In genomic region chr9:107587833-107588639, GRCm38 (mm10) we compare ENCODE assay signal across 8 mouse cellular contexts. TPM values are rescaled to one million over a fixed set of nuclear protein-coding genes. Genes with fewer than 3 reads are reported as not detected.
DNase-seq lines count a peak whose midpoint lies in the region; ATAC-seq and TF ChIP-seq lines count a peak whose summit lies in the region.

No protein-coding gene starts in this region.

- H3K79me2 ChIP-seq in heart, adult 2 months (replicated peaks; ENCODE audit: control insufficient read depth, insufficient read depth, low read length), result no peaks in the 10 kb centered on the region

- no peaks in the 10 kb centered on the region for H3K27me3 ChIP-seq in heart, adult 2 months (ENCODE audit: control insufficient read depth, insufficient read depth, low read length)
- no peaks in the 10 kb centered on the region for H3K27me3 ChIP-seq in G1E (ENCODE audit: insufficient read depth, low read length)
- H3K27me3 ChIP-seq in erythroblast, embryonic 14.5 days (ENCODE audit: control insufficient read depth), result no peaks in the 10 kb centered on the region; the same call in 1 of the 2 replicates
- no peaks in the 10 kb centered on the region for H3K27me3 ChIP-seq in intestine, embryonic 16.5 days (replicated peaks; ENCODE audit: control insufficient read depth, insufficient read depth, low read length)

- TF ChIP-seq CTCF in heart, adult 2 months (IDR thresholded peaks at IDR 0.05), result no peak
- no peak for TF ChIP-seq CTCF in G1E (IDR thresholded peaks at IDR 0.05; ENCODE audit: low read depth, low read length)

- H3K9me3 ChIP-seq in G1E (replicated peaks), result no peaks in the 10 kb centered on the region
- H3K9me3 ChIP-seq in erythroblast, embryonic 14.5 days (ENCODE audit: control insufficient read depth, low read length), result no peaks in the 10 kb centered on the region
- no peaks in the 10 kb centered on the region for H3K9me3 ChIP-seq in intestine, embryonic 16.5 days (ENCODE audit: control insufficient read depth, low read length)

- 1% methylated on average over 33 of the region's 33 CpGs for WGBS in heart, adult 2 months
- 2% methylated on average over 33 of the region's 33 CpGs for WGBS in intestine, embryonic 16.5 days

- DNase-seq in heart, adult 2 months, result no peak
- DNase-seq in heart, adult 8-10 months (ENCODE audit: low spot score), result no peak
- no peak for DNase-seq in G1E (ENCODE audit: low spot score)
- peak; percentile 66 for DNase-seq in lung, postnatal 10 days
- peak; percentile 57 for DNase-seq in yolk sac, embryonic 10.5 days (ENCODE audit: low spot score)
- no peak for DNase-seq in left cerebral cortex, adult 11 months (ENCODE audit: low spot score)

- peak overlapping the region; percentile 64 for H3K9ac ChIP-seq in heart, adult 2 months (ENCODE audit: low read depth, low read length)
- H3K9ac ChIP-seq in intestine, embryonic 16.5 days (ENCODE audit: low read depth, low read length), result peak overlapping the region; percentile 83

- peak overlapping the region; percentile 74 for H3K4me2 ChIP-seq in intestine, embryonic 16.5 days (ENCODE audit: low read depth, low read length)

- no peak for TF ChIP-seq POLR2A in heart, adult 2 months (IDR thresholded peaks at IDR 0.05; ENCODE audit: insufficient read depth, low read depth, low read length)

- peak overlapping the region; percentile 79 for H3K27ac ChIP-seq in heart, adult 2 months
- peak overlapping the region; percentile 82 for H3K27ac ChIP-seq in intestine, embryonic 16.5 days (ENCODE audit: low read length)

- no peak for TF ChIP-seq EP300 in heart, adult 2 months (IDR thresholded peaks at IDR 0.05; ENCODE audit: insufficient read depth, low read depth, low read length)

- intact Hi-C loops in heart, adult 2 months (cut with DNase I), result no loop called here

- no peaks in the 10 kb centered on the region for H3K36me3 ChIP-seq in heart, adult 2 months (ENCODE audit: control insufficient read depth, insufficient read depth, low read length)
- peaks cover 74% of the 10 kb centered on the region for H3K36me3 ChIP-seq in G1E (replicated peaks)
- peaks cover 82% of the 10 kb centered on the region for H3K36me3 ChIP-seq in erythroblast, embryonic 14.5 days (ENCODE audit: control insufficient read depth)
- peaks cover 15% of the 10 kb centered on the region for H3K36me3 ChIP-seq in intestine, embryonic 16.5 days (ENCODE audit: control insufficient read depth, insufficient read depth, low read length)

- H3K4me1 ChIP-seq in heart, adult 2 months (ENCODE audit: control insufficient read depth, insufficient read depth, low read length), result no peaks in the 10 kb centered on the region; the same call in 1 of the 2 replicates
- H3K4me1 ChIP-seq in G1E (ENCODE audit: insufficient read depth, low read depth, low read length), result peaks cover 81% of the 10 kb centered on the region
- peaks cover 81% of the 10 kb centered on the region for H3K4me1 ChIP-seq in erythroblast, embryonic 14.5 days (ENCODE audit: control insufficient read depth)
- peaks cover 31% of the 10 kb centered on the region for H3K4me1 ChIP-seq in intestine, embryonic 16.5 days (ENCODE audit: control insufficient read depth, insufficient read depth, low read length)

- no peak for ATAC-seq in G1E (ENCODE audit: extremely low read depth, insufficient number of reproducible peaks, low FRiP score, poor library complexity, severe bottlenecking)
- no peak for ATAC-seq in intestine, embryonic 16.5 days

- peak overlapping the region; percentile 84 for H3K4me3 ChIP-seq in heart, adult 2 months
- H3K4me3 ChIP-seq in G1E (ENCODE audit: low read depth, low read length), result peak overlapping the region; percentile 80
- peak overlapping the region; percentile 78 for H3K4me3 ChIP-seq in erythroblast, embryonic 14.5 days (replicated peaks)
- H3K4me3 ChIP-seq in intestine, embryonic 16.5 days (ENCODE audit: low read length), result peak overlapping the region; percentile 82

RNA-seq across cellular contexts. Expression of gene Ifrd2, which starts 0.6 kb away (rescaled TPM):
- total RNA-seq in heart, adult 2 months (2021), result 10 to 100 TPM; 39.9 to 51.4 TPM
- polyA plus RNA-seq in heart, adult 2 months (2012; rRNA removed), result 43.7 and 54.5 TPM in 2 replicates
- total RNA-seq in heart, adult 8-10 months (2022), result 10 to 100 TPM; 43.7 to 58.2 (median 47.5) TPM
- total RNA-seq in G1E (2014; fragmentation: Nextera tagmentation) (178 and 183 TPM in 2 replicates), G1E (2017) (76.0 and 76.7 TPM in 2 replicates)
- 153 and 156 TPM in 2 replicates for polyA plus RNA-seq in G1E (2012)
- polyA plus RNA-seq in erythroblast, embryonic 14.5 days (2012), result 79.9 and 91.3 TPM in 2 replicates
- polyA plus RNA-seq in intestine, embryonic 16.5 days (2015; fragmentation: Nextera tagmentation; extraction: Ambion mirVana), result 79.0 and 89.6 TPM in 2 replicates

RNA-seq across cellular contexts. Expression of gene Hyal3, which starts 7.4 kb away (rescaled TPM):
- under 1 TPM; 0.29 to 0.34 TPM for total RNA-seq in heart, adult 2 months (2021)
- polyA plus RNA-seq in heart, adult 2 months (2012; rRNA removed), result 0.26 and 0.31 TPM in 2 replicates
- total RNA-seq in heart, adult 8-10 months (2022), result under 1 TPM; 0.20 to 0.72 (median 0.25) TPM
- total RNA-seq in G1E (2014; fragmentation: Nextera tagmentation) (4.6 and 7.7 TPM in 2 replicates), G1E (2017) (1.1 and 1.4 TPM in 2 replicates)
- polyA plus RNA-seq in G1E (2012), result 0.29 and 0.53 TPM in 2 replicates
- polyA plus RNA-seq in erythroblast, embryonic 14.5 days (2012), result 0.34 TPM in 1 of 2 replicates, not detected in the other
- 0.66 and 0.68 TPM in 2 replicates for polyA plus RNA-seq in intestine, embryonic 16.5 days (2015; fragmentation: Nextera tagmentation; extraction: Ambion mirVana)

RNA-seq across cellular contexts. Expression of gene Naa80, which starts 9.3 kb away (rescaled TPM):
- total RNA-seq in heart, adult 2 months (2021), result 10 to 100 TPM; 14.9 to 17.4 TPM
- polyA plus RNA-seq in heart, adult 2 months (2012; rRNA removed), result 30.0 and 45.4 TPM in 2 replicates
- total RNA-seq in heart, adult 8-10 months (2022), result 10 to 100 TPM; 18.8 to 24.3 (median 21.1) TPM
- 17.1 and 17.4 TPM in 2 replicates for total RNA-seq in G1E (2014; fragmentation: Nextera tagmentation)
- 13.1 and 14.6 TPM in 2 replicates for total RNA-seq in G1E (2017)
- 53.5 and 53.8 TPM in 2 replicates for polyA plus RNA-seq in G1E (2012)
- polyA plus RNA-seq in erythroblast, embryonic 14.5 days (2012), result 10.1 and 11.4 TPM in 2 replicates
- 19.2 and 20.2 TPM in 2 replicates for polyA plus RNA-seq in intestine, embryonic 16.5 days (2015; fragmentation: Nextera tagmentation; extraction: Ambion mirVana)

RNA-seq across cellular contexts. Expression of gene Hyal1, which starts 11.3 kb away (rescaled TPM):
- total RNA-seq in heart, adult 2 months (2021), result 1 to 10 TPM; 5.1 to 5.9 TPM
- polyA plus RNA-seq in heart, adult 2 months (2012; rRNA removed), result 6.9 and 8.2 TPM in 2 replicates
- total RNA-seq in heart, adult 8-10 months (2022), result 1 to 10 TPM; 4.6 to 6.6 (median 5.1) TPM
- total RNA-seq in G1E (2014; fragmentation: Nextera tagmentation), result 6.6 and 7.3 TPM in 2 replicates
- 1.9 and 2.3 TPM in 2 replicates for total RNA-seq in G1E (2017)
- 1.4 and 2.2 TPM in 2 replicates for polyA plus RNA-seq in G1E (2012)
- polyA plus RNA-seq in erythroblast, embryonic 14.5 days (2012), result 0.53 and 0.54 TPM in 2 replicates
- polyA plus RNA-seq in intestine, embryonic 16.5 days (2015; fragmentation: Nextera tagmentation; extraction: Ambion mirVana), result 5.8 and 5.9 TPM in 2 replicates

RNA-seq across cellular contexts. Expression of gene Hyal2, which starts 20.3 kb away (rescaled TPM):
- 10 to 100 TPM; 40.8 to 43.6 TPM for total RNA-seq in heart, adult 2 months (2021)
- 39.2 and 40.2 TPM in 2 replicates for polyA plus RNA-seq in heart, adult 2 months (2012; rRNA removed)
- total RNA-seq in heart, adult 8-10 months (2022), result 10 to 100 TPM; 31.2 to 45.8 (median 40.6) TPM
- total RNA-seq in G1E (2014; fragmentation: Nextera tagmentation), result 11.7 and 16.8 TPM in 2 replicates
- 4.2 and 5.5 TPM in 2 replicates for total RNA-seq in G1E (2017)
- polyA plus RNA-seq in G1E (2012), result 28.9 and 33.9 TPM in 2 replicates
- 4.1 and 5.4 TPM in 2 replicates for polyA plus RNA-seq in erythroblast, embryonic 14.5 days (2012)
- 88.2 and 91.2 TPM in 2 replicates for polyA plus RNA-seq in intestine, embryonic 16.5 days (2015; fragmentation: Nextera tagmentation; extraction: Ambion mirVana)

Comparison
In these comparisons a context has a peak if more than half of its experiments do, and no peak if none do; other contexts are left out.
1. DNase-seq: peak in lung, postnatal 10 days (single experiment) and yolk sac, embryonic 10.5 days (single experiment); none in heart, adult 2 months (0 of 2), heart, adult 8-10 months (single experiment), G1E (single experiment) and left cerebral cortex, adult 11 months (single experiment).
2. Peak in every context shown above with its lines, with median percentiles within 50 percentile points of each other: H3K4me3 ChIP-seq.